Mouse (Mus musculus) cerebellum, postnatal 4 days (tissue): ENCODE measurements around the gene Scgb2b7.
"Not testable (repeated sequence)": the region's sequence is repeated elsewhere in the genome, so short reads cannot be mapped to it uniquely, and the experiment has no call there.

Experiments
- DNase-seq, 2 experiments: peaks; one replicate each; pipeline ENCODE4 v3.0.0; 2022; ENCODE audit warnings: low spot score in 2 of 2, mixed read lengths in 1 of 2

Gene Scgb2b7

GRCm38 (mm10) chr7:31705657-31706056 is at the start of gene Scgb2b7:
TSS of gene Scgb2b7 (minus strand) at chr7:31705757.
- not testable (repeated sequence) for DNase-seq

- DNase-seq, result not testable (repeated sequence)
These were observed 6.8 kb upstream of the Scgb2b7 start, which contains the start of gene Scgb1b7 for GRCm38 (mm10) chr7:31712365-31712764. TSS of gene Scgb1b7 (plus strand) at chr7:31712665.
